In genomic region chr17:5934554-5935324, GRCm38 (mm10) we compare ENCODE assay signal across 8 mouse cellular contexts. TPM values are rescaled to one million over a fixed set of nuclear protein-coding genes. Genes with fewer than 3 reads are reported as not detected.
DNase-seq lines count a peak whose midpoint lies in the region; TF ChIP-seq lines count a peak whose summit lies in the region.

No protein-coding gene starts in this region.

- peak overlapping the region; percentile 57 for H3K9ac ChIP-seq in MEL (ENCODE audit: control insufficient read depth, low read depth, low read length, poor library complexity, severe bottlenecking)

- WGBS in forebrain, embryonic 10.5 days = 2% methylated on average over 30 of the region's 30 CpGs
- 3% methylated on average over 30 of the region's 30 CpGs for WGBS in macrophage (ENCODE audit: missing documents)

- TF ChIP-seq POLR2A in MEL (IDR thresholded peaks at IDR 0.05; ENCODE audit: control insufficient read depth in 1 of 2, insufficient read depth in 1 of 2, low read depth in 1 of 2, low read length in 2 of 2, poor library complexity in 1 of 2) = no peak

- no peaks in the 10 kb centered on the region for H3K9me3 ChIP-seq in MEL (replicated peaks; ENCODE audit: insufficient read depth, low read length)
- peaks cover 2% of the 10 kb centered on the region; the same call in 1 of the 2 replicates for H3K9me3 ChIP-seq in forebrain, embryonic 10.5 days

- intact Hi-C loops in heart, postnatal 10 days (cut with DNase I) = no loop called here

- H3K79me2 ChIP-seq in MEL (ENCODE audit: control insufficient read depth, insufficient read depth, low read length, poor library complexity) (no peaks in the 10 kb centered on the region), macrophage (ENCODE audit: inconsistent target) (no peaks in the 10 kb centered on the region)

- DNase-seq in MEL (ENCODE audit: low read depth, low spot score) = peak; percentile 93
- DNase-seq in c-Kit-negative CD71-positive TER-119-positive erythroid progenitor cells, embryonic 14.5 days (ENCODE audit: low read depth, low spot score) = peak; percentile 33
- DNase-seq in forebrain, embryonic 10.5 days (ENCODE audit: extremely low spot score, low spot score) = peak; percentile 85
- peak; percentile 76 to 79 for DNase-seq in heart, postnatal 10 days
- peak; percentile 86 to 91 for DNase-seq in kidney, postnatal 36 days
- peak; percentile 49 for DNase-seq in retina, postnatal 7 days (ENCODE audit: low read depth, low spot score)
- DNase-seq in urinary bladder, postnatal 25 days (ENCODE audit: low spot score) = peak; percentile 75

- H3K27me3 ChIP-seq in MEL (ENCODE audit: control insufficient read depth in 1 of 2, insufficient read depth in 2 of 2, low read length in 2 of 2) = no peaks in the 10 kb centered on the region
- peaks cover 44% of the 10 kb centered on the region for H3K27me3 ChIP-seq in forebrain, embryonic 10.5 days (ENCODE audit: poor library complexity, severe bottlenecking)

- no peak for TF ChIP-seq EP300 in MEL (IDR thresholded peaks at IDR 0.05; ENCODE audit: low read depth in 1 of 2, low read length in 2 of 2)

- no peak for TF ChIP-seq RAD21 in MEL (IDR thresholded peaks at IDR 0.05; ENCODE audit: low read depth, low read length)

- H3K36me3 ChIP-seq in MEL (ENCODE audit: control insufficient read depth in 1 of 2, insufficient read depth in 2 of 2, low read length in 2 of 2) (no peaks in the 10 kb centered on the region; a peak in 1 of 4 replicates), macrophage (ENCODE audit: inconsistent target) (0 out of 2 replicates have a peak, but pooled peaks cover 6% of the 10 kb centered on the region)
- peaks cover 8% of the 10 kb centered on the region for H3K36me3 ChIP-seq in forebrain, embryonic 10.5 days (replicated peaks)

- TF ChIP-seq CTCF in MEL (IDR thresholded peaks at IDR 0.05 in 2 of 3, conservative IDR thresholded peaks at IDR 0.05 in 1 of 3; ENCODE audit: control insufficient read depth in 1 of 3, insufficient read depth in 1 of 3, low read depth in 2 of 3, low read length in 3 of 3, poor library complexity in 1 of 3, severe bottlenecking in 1 of 3) = no peak

- H3K27ac ChIP-seq in MEL (ENCODE audit: control insufficient read depth, low read depth, low read length) (no peak overlapping the region), macrophage (peak overlapping the region; percentile 37)
- H3K27ac ChIP-seq in forebrain, embryonic 10.5 days = peak overlapping the region; percentile 78

- H3K4me1 ChIP-seq in MEL (ENCODE audit: control insufficient read depth in 1 of 2, insufficient read depth in 2 of 2, low read length in 2 of 2) = peaks cover 0 to 13% of the 10 kb centered on the region in 2 experiments; a peak in 2 of 4 replicates
- H3K4me1 ChIP-seq in forebrain, embryonic 10.5 days = peaks cover 26% of the 10 kb centered on the region

- H3K4me3 ChIP-seq in MEL (ENCODE audit: control insufficient read depth in 1 of 2, insufficient read depth in 1 of 2, low read depth in 2 of 2, low read length in 2 of 2) (peak overlapping the region; percentile 64 to 95), macrophage (ENCODE audit: inconsistent target) (peak overlapping the region; percentile 42)
- H3K4me3 ChIP-seq in forebrain, embryonic 10.5 days = peak overlapping the region; percentile 52

TF ChIP-seq in MEL, 35 proteins besides CTCF, POLR2A, EP300 and RAD21:
- no peak for TF ChIP-seq POLR2AphosphoS2 (IDR thresholded peaks at IDR 0.05; ENCODE audit: low read length)
- TF ChIP-seq HCFC1 (IDR thresholded peaks at IDR 0.05; ENCODE audit: low read depth, low read length) = no peak
- TF ChIP-seq NRF1 (IDR thresholded peaks at IDR 0.05; ENCODE audit: insufficient read depth, low read depth, low read length, poor library complexity, severe bottlenecking) = no peak
- TF ChIP-seq TAL1 (IDR thresholded peaks at IDR 0.05; ENCODE audit: low read length) = no peak
- TF ChIP-seq SIN3A (IDR thresholded peaks at IDR 0.05; ENCODE audit: low read length) = peak; percentile 69; the same call in 1 of the 2 replicates
- TF ChIP-seq ZNF384 (IDR thresholded peaks at IDR 0.05; ENCODE audit: low read depth, low read length) = no peak
- peak; percentile 34; the same call in 1 of the 2 replicates for TF ChIP-seq MAX (IDR thresholded peaks at IDR 0.05; ENCODE audit: low read length)
- no peak for TF ChIP-seq JUND (IDR thresholded peaks at IDR 0.05; ENCODE audit: low read depth, low read length)
- peak; percentile 66; the same call in 1 of the 2 replicates for TF ChIP-seq MAZ (IDR thresholded peaks at IDR 0.05; ENCODE audit: low read depth, low read length)
- TF ChIP-seq MYC (IDR thresholded peaks at IDR 0.05; ENCODE audit: low read depth, low read length) = peak; percentile 44; the same call in 1 of the 2 replicates
- TF ChIP-seq USF1 (IDR thresholded peaks at IDR 0.05; ENCODE audit: low read depth, low read length) = no peak
- TF ChIP-seq MXI1 (IDR thresholded peaks at IDR 0.05; ENCODE audit: low read depth, low read length) = peak; percentile 78; the same call in 1 of the 2 replicates

RNA-seq across cellular contexts. Expression of gene Synj2, which starts 6.3 kb away (rescaled TPM):
- total RNA-seq in MEL (2012; rRNA removed) = 1.2 and 1.8 TPM in 2 replicates
- polyA plus RNA-seq in MEL (2012; ENCODE audit: insufficient read depth in 1 of 2, insufficient read length in 2 of 2, low read depth in 1 of 2, low replicate concordance in 2 of 2, missing spikeins in 1 of 2) (1 to 10 TPM in 1 of 2 experiments, not detected in 1; 2.5 TPM), macrophage (2018) (6.0 to 14.0 TPM (median 7.9 TPM) in 3 replicates)
- polyA plus RNA-seq in forebrain, embryonic 10.5 days (2016; fragmentation: Nextera tagmentation; extraction: Ambion mirVana) = 0.90 and 1.1 TPM in 2 replicates
- total RNA-seq in heart, postnatal 10 days (2021) = 10 to 100 TPM; 28.2 to 34.1 TPM
- total RNA-seq in macrophage (2018; cell fraction: chromatin; rRNA removed) = 10 to 100 TPM in 23 of 26 experiments, 1 to 10 TPM in 3; 7.5 to 79.6 (median 43.2) TPM
- 10 to 100 TPM in 6 of 26 experiments, 1 to 10 TPM in 20; 3.9 to 11.1 (median 8.9) TPM for total RNA-seq in macrophage (2018; cell fraction: cytosol; rRNA removed)
- 10 to 100 TPM in 20 of 26 experiments, 1 to 10 TPM in 6; 6.4 to 47.9 (median 19.5) TPM for total RNA-seq in macrophage (2018; cell fraction: nucleus; rRNA removed)

Comparison
In these comparisons a context has a peak if more than half of its experiments do, and no peak if none do; other contexts are left out.
1. DNase-seq: peak in every context shown above with its lines; median percentile 93 in MEL; 88 in kidney, postnatal 36 days; 85 in forebrain, embryonic 10.5 days; 78 in heart, postnatal 10 days; 75 in urinary bladder, postnatal 25 days; 49 in retina, postnatal 7 days; 33 in c-Kit-negative CD71-positive TER-119-positive erythroid progenitor cells, embryonic 14.5 days.